Mouse (Mus musculus) megakaryocyte, embryonic 14.5 days (primary cell): ENCODE data around the gene Arhgdia. TPM values are rescaled to one million over a fixed set of nuclear protein-coding genes. Genes with fewer than 3 reads are reported as not detected.
A peak's percentile ranks its signal among the peaks of the same experiment; 100 is the strongest.

Experiments
- H3K27me3 ChIP-seq: replicated peaks from 2 replicates; pipeline ENCODE3; 2012; ENCODE audit warnings: inconsistent platforms
- H3K36me3 ChIP-seq: replicated peaks from 2 replicates; pipeline ENCODE3; 2012; ENCODE audit warnings: low read length, inconsistent platforms, mixed read lengths
- H3K4me1 ChIP-seq: 2 replicates; pipeline ENCODE4 v1.6.1; 2012; ENCODE audit warnings: inconsistent platforms
- H3K4me3 ChIP-seq: replicated peaks from 2 replicates; pipeline ENCODE3; 2012; ENCODE audit warnings: moderate library complexity, mild to moderate bottlenecking, inconsistent platforms
- H3K9me3 ChIP-seq: 2 replicates; pipeline ENCODE4 v1.6.1; 2012; ENCODE audit warnings: inconsistent platforms
- FLI1 ChIP-seq: IDR thresholded peaks from 2 replicates; pipeline ENCODE4 v1.6.1; 2012; ENCODE audit warnings: low read length, inconsistent platforms, mixed read lengths
- GATA1 ChIP-seq: IDR thresholded peaks from 3 replicates; pipeline ENCODE4 v1.6.1; 2012; ENCODE audit warnings: mixed read lengths, low read length, inconsistent platforms, borderline replicate concordance
- polyA plus RNA-seq: library from polyadenylated mRNA; stranded (reverse); fragments of >175 nt; gene quantifications from 2 replicates; pipeline ENCODE4 v1.2.3, GENCODE M21; 2012; ENCODE audit warnings: low replicate concordance; ENCODE audit not compliant: insufficient read depth

Arhgdia gene
- polyA plus RNA-seq, 1 experiment = 1,582 TPM

- Histone ChIP-seq H3K4me1 (peaks cover 87% of the 10 kb centered on the region), H3K4me3 (no peak overlapping the region), H3K9me3 (no peaks in the 10 kb centered on the region), H3K36me3 (peaks cover 70% of the 10 kb centered on the region), H3K27me3 (peaks cover 19% of the 10 kb centered on the region)
- TF ChIP-seq FLI1 (no peak), GATA1 (no peak)
These were observed 39.0 kb downstream of the Arhgdia start for GRCm38 (mm10) chr11:120542376-120542775.

DNA sequence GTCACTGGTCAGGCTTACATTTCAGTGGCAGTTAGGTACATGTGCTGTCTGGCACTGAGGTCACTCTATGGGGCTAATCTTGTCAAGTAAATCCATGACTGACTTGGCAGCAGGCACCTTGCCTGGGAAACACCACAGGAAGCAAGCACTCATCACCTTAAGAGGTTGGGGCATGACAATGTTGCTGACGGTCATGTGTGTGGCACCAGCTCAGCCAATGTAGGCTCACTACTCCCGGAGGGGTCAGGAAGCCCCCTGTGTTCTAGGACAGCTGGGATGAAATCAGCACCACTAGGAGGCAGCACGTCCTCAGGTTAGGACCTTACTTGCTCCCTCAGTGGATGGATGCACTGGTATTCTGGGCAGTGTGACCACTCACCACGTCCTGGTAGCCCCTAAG is 39.5 kb downstream of the Arhgdia start:
- peaks cover 82% of the 10 kb centered on the region for H3K4me1 ChIP-seq
- TF ChIP-seq GATA1 (no peak), FLI1 (no peak)
- H3K4me3 ChIP-seq = no peak overlapping the region
- H3K9me3 ChIP-seq = no peaks in the 10 kb centered on the region
- H3K27me3 ChIP-seq = peaks cover 24% of the 10 kb centered on the region
- peaks cover 67% of the 10 kb centered on the region for H3K36me3 ChIP-seq

- H3K4me1 ChIP-seq = peaks cover 75% of the 10 kb centered on the region
- peaks cover 46% of the 10 kb centered on the region for H3K27me3 ChIP-seq
- TF ChIP-seq FLI1 (no peak), GATA1 (no peak)
- no peaks in the 10 kb centered on the region for H3K9me3 ChIP-seq
- peak overlapping the region; percentile 12 for H3K4me3 ChIP-seq
- peaks cover 43% of the 10 kb centered on the region for H3K36me3 ChIP-seq
These were observed 42.0 kb downstream of the Arhgdia start for GRCm38 (mm10) chr11:120539285-120540014.

DNA sequence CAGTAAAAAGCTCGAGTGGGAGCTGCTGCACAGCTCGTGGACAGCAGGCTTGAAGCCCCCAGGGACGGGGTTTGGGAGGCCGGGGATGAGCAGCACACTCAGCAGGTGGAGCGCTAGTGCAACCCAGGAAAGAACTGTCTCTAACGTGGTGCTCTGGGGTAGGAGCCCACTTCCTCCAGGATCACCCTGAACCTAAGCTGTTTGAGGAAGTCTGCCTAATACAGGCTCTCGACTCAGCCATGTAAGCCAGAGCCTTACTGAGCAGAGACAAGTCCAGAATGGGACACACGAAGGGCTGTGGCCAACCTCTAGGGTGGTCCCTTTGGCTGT is 42.5 kb downstream of the Arhgdia start:
- H3K4me1 ChIP-seq = peaks cover 70% of the 10 kb centered on the region
- peaks cover 38% of the 10 kb centered on the region for H3K36me3 ChIP-seq
- no peaks in the 10 kb centered on the region for H3K9me3 ChIP-seq
- TF ChIP-seq GATA1 (no peak), FLI1 (no peak)
- H3K4me3 ChIP-seq = peak overlapping the region; percentile 12
- H3K27me3 ChIP-seq = peaks cover 52% of the 10 kb centered on the region

DNA sequence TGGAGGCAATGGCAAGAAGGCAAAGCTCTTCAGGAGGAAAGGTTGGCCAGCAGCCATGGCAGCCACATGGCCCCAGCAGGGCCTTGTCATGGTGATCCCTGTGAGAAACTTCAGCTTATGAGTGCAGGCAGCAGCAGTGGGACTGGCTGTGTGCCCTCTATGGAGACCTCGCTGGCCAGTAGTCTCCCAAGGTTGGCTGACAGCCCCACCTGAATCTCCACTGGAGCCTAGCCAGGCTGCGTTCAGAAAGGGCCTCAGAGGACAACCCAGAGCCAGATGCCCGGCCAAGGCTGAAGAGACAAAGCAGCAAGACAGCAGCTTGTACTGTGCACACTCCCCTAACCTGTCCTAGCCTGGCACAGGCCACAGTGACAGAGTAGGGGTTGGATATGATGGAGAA is 42.9 kb downstream of the Arhgdia start:
- no peaks in the 10 kb centered on the region for H3K9me3 ChIP-seq
- peaks cover 65% of the 10 kb centered on the region for H3K4me1 ChIP-seq
- H3K27me3 ChIP-seq = peaks cover 55% of the 10 kb centered on the region
- no peak overlapping the region for H3K4me3 ChIP-seq
- TF ChIP-seq FLI1 (no peak), GATA1 (no peak)
- peaks cover 33% of the 10 kb centered on the region for H3K36me3 ChIP-seq

GRCm38 (mm10) chr11:120535804-120536203 is 45.6 kb downstream of the Arhgdia start:
- Histone ChIP-seq H3K36me3 (peaks cover 9% of the 10 kb centered on the region), H3K4me3 (no peak overlapping the region), H3K27me3 (peaks cover 81% of the 10 kb centered on the region), H3K9me3 (no peaks in the 10 kb centered on the region), H3K4me1 (peaks cover 51% of the 10 kb centered on the region)
- TF ChIP-seq GATA1 (no peak), FLI1 (no peak)

GRCm38 (mm10) chr11:120535145-120535544 is 46.3 kb downstream of the Arhgdia start:
- Histone ChIP-seq H3K4me1 (peaks cover 52% of the 10 kb centered on the region), H3K4me3 (peak overlapping the region; percentile 25), H3K27me3 (peaks cover 88% of the 10 kb centered on the region), H3K9me3 (no peaks in the 10 kb centered on the region), H3K36me3 (peaks cover 4% of the 10 kb centered on the region)
- TF ChIP-seq GATA1 = no peak
- TF ChIP-seq FLI1 = no peak

DNA sequence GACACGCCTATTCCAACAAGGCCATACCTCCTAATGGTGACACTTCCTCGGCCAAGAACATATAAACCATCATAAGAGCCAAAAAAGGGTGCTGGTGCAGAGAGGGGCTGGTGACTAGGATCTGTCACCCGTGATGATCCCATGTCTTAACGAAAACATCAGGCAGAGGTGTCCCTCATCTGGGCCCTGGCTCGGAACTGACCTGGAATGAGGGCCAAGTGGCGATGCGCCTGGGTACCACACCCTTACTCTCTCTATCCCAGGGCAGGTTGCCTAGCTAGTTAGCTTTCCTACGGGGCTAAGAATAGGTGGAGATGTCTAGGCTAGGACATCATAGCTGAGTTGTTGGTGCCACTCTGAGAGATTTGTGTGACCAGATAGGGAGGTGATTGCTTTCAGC is 47.3 kb downstream of the Arhgdia start:
- Histone ChIP-seq H3K4me3 (no peak overlapping the region), H3K4me1 (peaks cover 46% of the 10 kb centered on the region), H3K9me3 (no peaks in the 10 kb centered on the region), H3K27me3 (peaks cover 95% of the 10 kb centered on the region), H3K36me3 (no peaks in the 10 kb centered on the region)
- no peak for TF ChIP-seq GATA1
- no peak for TF ChIP-seq FLI1

DNA sequence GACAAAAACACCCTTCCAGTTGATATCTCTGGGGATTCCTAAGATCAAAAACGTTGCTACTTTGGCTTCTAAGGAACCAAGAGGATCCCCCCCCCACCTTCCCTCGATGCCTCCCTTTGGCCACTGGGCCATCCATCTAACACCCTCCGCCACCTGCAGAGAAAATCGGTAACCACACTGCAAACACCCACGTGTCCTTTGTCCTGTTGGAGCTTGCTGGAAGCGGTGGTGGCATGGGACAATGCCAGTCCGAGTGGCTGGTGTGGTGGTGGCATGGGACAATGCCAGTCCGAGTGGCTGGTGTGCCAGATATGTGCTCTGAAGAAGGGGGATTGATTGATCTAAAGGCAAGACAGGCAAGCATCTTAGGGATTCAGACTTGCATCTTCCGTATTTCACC is 49.8 kb downstream of the Arhgdia start:
- Histone ChIP-seq H3K36me3 (no peaks in the 10 kb centered on the region), H3K4me1 (peaks cover 44% of the 10 kb centered on the region), H3K27me3 (peaks cover 91% of the 10 kb centered on the region), H3K9me3 (no peaks in the 10 kb centered on the region), H3K4me3 (no peak overlapping the region)
- no peak for TF ChIP-seq FLI1
- no peak for TF ChIP-seq GATA1

GRCm38 (mm10) chr11:120530085-120530964 is 51.1 kb downstream of the Arhgdia start, which contains the start of gene Gcgr:
TSS of gene Gcgr (plus strand) at chr11:120530699.
- peak within 1 kb of the TSS; percentile 89 for H3K4me3 ChIP-seq

More at GRCm38 (mm10) chr11:120530085-120530964, 51.1 kb downstream of the Arhgdia start, which contains the start of gene Gcgr:
- peaks cover 82% of the 10 kb centered on the region for H3K27me3 ChIP-seq
- H3K36me3 ChIP-seq = no peaks in the 10 kb centered on the region
- no peak for TF ChIP-seq GATA1
- TF ChIP-seq FLI1 = no peak
- peaks cover 2% of the 10 kb centered on the region; the same call in 1 of the 2 replicates for H3K9me3 ChIP-seq
- peaks cover 38% of the 10 kb centered on the region for H3K4me1 ChIP-seq
